Mouse (Mus musculus) megakaryocyte-erythroid progenitor cell, adult 5-6 weeks (primary cell): Measurements from ENCODE around the gene Dnal4. TPM values are rescaled to one million over a fixed set of nuclear protein-coding genes. Genes with fewer than 3 reads are reported as not detected.
"Not testable (repeated sequence)": the region's sequence is repeated elsewhere in the genome, so short reads cannot be mapped to it uniquely, and the experiment has no call there.

ENCODE experiments used
- ATAC-seq: replicated peaks from 2 replicates; pipeline ENCODE4 v1.8.0; 2016; ENCODE audit warnings: mild to moderate bottlenecking, inconsistent platforms; ENCODE audit not compliant: severe bottlenecking, poor library complexity, low FRiP score, low TSS enrichment
- total RNA-seq, 2 experiments: library from RNA; stranded (forward) in 1 of 2; stranded (reverse) in 1 of 2; fragments of 200-1000, 215-1000 nt in 1 of 2; fragments of >200 nt in 1 of 2; fragmentation: Nextera tagmentation in 1 of 2; gene quantifications; 2 replicates each; pipeline ENCODE4 v1.2.3; 2014 to 2017

Gene Dnal4
- 13.2 and 13.5 TPM in 2 replicates for total RNA-seq (2014; fragmentation: Nextera tagmentation)
- 7.6 and 10.0 TPM in 2 replicates for total RNA-seq (2017)

DNA sequence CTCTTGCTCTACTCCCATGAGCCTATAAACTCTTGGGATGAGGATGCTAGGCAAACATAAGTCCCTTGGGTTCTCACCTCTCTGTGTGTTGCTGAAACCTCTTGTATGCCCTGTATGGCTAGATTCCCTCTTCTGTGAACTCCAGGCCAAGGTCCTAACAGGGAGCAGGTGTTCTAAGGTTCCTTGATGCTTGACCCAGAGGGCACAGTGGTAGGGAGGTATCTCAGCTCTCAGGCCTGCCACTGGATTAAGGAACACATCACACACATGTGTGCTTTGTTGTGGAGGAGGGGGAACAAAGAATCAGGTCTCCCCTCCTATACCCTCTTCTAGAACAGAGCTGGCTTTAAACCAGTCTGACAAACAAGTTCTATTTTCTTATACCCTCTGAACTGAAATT, at the start of gene Dnal4:
Dnal4 (minus strand) TSS at position 101 of the 400 bp plus-strand sequence.
- no peak for ATAC-seq

DNA sequence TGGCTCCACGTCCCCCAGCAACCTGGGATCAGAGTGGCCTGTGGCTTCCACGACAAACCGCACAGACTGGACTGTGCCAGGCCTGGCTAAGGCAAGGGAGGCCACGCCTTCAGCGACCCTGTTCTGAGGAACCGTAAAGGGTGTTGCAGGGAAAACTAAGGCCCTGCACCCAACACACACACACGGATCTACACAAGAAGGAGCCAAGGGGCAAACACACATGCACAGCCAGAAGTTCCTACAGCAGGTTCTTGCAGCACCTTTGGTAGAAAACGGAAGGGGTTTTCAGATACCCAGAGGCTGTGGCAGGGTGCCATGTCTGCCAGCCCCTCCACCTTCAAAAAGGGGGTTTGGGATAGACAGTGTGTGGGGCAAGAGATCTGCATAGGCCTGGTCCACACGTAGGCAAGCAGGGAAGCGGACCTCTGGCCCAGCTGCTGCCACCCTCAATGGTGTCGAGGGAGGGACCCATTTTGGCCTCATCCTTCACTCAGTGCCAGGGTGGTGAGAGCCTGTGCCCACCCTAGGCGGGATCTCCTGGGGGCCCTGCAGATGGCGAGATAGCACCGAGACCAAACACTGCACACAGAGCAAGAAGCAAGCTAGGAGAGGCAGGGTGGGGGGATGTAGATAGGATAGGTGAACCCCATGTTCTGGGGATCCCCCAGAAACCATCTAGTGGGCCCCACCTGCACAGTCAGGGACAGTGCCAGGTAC, 49.6 kb upstream of the Dnal4 start:
- no peak for ATAC-seq

DNA sequence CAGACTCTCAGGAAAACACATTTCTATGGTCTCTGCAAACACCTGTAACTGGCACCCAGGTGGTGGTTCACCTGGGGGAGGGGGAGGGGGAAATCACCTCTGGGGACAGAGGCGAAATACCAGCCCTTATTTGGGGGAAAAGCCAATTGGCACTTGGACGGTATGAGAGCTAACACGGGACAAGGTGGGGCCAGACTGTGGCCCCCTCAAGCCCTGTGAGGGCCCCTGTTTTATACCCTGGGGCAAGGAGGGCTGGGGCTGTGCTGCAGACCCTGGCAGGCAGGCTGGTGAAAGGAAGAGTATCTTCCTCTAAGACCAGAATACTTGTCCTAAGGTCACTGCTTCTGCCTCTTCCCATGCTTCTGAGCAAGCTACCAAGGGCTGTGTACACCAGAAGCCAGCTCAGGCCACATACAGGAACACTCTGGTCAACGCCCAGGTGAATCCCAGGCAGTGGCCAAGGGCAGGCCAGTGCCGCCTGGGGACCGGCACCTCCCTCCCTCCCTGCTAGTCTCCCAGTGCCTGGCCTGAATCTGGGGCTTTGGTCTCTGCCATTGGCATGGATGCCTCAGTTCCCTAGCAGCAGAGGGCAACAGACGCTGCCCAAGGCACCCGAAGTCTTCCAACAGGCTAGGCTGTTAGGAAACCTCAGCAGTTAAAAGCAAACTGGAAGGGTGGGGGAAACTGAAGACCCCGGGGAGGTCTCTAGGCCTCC, 48.7 kb upstream of the Dnal4 start:
- ATAC-seq = no peak

DNA sequence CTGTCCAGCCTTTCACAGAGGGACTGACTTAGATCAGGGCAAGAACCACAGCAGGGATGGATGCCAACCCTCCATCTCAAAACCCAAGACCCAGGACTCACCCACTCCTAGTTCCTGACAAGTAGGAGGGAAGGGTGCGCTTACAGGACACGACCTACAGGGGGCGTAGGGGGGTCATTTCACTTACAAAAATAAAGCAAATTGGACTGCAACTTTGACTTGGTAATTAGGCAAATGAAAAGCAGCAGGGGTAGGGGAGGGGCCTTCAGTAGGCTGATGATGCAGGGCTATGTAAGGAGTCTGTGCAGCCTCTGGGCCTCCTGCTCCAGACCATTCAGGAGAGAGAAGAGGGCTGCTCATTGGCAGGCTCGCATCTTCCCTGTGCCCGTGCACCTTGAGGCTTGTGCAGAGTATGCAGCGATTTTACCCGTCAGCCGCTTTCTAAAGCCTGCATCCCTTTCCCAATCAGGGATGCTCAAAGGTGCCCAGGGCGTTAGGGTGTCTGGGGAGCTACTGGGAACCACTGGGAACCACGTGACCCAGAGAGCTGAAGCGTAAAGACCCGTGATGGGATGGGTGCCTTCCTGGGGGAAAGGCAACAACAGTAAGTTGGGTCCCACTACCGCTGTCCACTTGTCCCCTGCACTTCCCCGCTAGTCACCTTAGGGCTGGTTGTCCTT, 47.6 kb upstream of the Dnal4 start:
- ATAC-seq = no peak

DNA sequence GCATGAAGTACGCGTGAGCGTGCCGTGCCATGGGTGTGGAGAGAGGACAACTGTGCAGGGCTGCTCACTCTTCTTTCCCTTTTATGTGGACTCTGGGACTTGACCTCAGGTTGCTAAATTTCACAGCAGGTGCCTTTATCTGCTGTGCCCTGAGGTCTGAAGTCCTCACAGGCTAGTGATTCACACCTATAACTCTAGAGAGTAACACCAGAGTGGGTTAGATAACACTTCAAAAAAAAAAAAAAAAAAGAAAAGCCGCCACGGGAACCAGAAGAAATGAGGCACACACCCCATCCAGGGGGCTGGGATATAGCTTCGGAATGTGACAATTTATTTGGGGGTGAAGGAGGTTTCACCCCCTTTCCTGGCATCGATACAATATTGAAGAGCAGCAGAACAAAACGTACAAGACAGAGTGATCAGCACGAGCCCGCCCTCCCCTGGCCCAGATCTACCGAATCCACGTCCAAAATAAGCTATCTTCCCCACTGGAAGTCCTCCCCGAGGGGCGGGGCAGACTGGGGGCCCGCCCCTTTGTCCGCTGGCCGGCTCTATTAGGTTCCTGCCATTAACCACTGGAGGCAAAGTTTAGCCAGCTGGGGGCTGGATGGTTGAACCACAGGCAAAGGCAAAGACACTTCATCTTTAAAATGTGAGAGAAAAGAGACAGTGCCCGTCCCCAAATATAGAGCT, 46.1 kb upstream of the Dnal4 start:
- ATAC-seq = 0 out of 2 replicates have a peak, but pooled peaks have one; percentile 16

DNA sequence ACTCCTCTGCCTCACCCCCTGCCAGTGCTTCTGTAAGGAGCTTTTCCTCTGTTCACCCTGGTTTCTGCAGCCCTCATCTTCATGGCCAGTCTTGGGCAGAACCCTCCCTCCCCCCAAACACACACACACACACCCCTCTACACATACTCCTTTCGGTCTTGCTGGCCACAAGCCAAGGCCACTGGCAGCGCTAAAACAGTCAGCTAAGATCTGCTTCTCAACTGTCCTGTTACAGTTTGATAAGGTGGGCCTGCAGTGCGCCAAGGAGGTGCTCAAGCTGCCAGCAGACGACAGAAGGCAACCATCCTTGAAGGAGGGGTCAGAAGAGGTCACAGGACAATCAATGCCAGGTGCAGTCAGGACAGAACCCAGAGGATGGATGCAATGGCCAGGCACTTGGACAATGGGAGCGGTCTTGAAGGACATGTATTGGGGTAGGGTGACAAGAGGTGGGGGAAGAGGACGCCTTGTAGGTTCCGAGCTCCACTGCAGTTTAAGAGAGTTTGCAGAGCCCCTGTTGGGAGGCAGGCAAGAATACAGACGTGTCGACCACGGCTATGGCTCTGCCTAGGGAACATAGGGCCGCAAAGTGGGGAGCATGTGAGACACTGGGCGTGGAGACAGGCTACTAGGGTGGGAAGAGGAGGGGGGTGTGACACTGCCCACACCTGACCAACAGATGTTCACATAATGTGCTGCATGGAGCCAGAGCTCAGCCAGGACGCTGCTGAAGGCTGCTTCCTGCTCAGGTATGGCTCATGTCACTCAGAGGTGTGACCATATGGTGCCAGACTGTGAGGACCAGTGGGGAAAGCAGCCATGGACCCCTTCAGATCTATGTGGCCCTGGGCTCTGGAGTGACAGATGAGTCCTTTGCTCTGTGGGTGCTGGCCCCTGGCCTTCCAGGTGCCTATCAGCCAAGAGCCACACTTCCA, 44.9 kb upstream of the Dnal4 start:
- ATAC-seq = peak; percentile 79

DNA sequence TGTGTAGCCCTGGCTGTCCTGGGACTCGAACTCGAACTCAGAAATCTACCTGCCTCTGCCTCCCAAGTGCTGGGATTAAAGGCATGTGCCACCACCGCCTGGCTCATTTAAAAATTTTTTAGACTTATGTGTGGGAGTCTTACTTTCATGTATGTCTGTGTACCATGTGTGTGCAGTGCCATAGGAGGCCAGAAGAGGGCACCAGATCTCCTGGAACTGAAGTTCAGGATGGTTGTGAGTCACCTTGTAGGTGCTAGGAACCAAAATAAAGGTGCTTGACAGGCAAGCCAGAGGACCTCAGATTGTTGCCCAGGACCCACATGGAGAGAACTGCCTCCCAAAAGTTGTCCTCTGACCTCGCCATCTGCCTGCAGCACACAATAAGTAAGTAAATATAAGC, 40.7 kb upstream of the Dnal4 start:
- no peak for ATAC-seq

DNA sequence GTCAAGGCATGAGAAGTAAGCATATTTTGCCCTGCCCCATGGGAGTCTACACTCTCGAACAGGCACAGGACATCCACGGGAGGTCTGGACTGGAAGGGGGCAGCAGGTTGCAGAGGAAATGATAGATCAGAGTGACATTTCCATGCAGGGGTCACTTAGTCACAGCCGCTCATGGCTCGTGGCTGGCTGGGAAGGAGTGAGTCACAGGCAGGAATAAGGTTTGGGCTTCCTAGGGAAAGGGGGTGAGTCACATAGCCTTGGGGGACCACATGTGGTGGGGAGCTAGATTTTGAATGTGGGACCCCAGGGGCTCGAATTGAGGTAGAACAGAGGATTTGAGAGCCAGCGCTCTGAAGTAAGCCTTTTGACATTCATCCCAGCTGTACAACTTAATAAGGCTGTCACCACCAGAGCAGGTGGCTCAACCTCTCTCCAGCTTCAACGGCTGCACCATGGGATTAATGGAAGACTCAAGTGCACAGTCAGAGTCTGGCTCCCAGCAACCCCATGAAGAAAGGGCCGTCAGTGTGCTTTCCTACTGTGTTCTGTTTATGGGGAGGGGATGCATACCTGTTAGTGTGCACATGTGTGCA, 36.1 kb upstream of the Dnal4 start:
- ATAC-seq = no peak

DNA sequence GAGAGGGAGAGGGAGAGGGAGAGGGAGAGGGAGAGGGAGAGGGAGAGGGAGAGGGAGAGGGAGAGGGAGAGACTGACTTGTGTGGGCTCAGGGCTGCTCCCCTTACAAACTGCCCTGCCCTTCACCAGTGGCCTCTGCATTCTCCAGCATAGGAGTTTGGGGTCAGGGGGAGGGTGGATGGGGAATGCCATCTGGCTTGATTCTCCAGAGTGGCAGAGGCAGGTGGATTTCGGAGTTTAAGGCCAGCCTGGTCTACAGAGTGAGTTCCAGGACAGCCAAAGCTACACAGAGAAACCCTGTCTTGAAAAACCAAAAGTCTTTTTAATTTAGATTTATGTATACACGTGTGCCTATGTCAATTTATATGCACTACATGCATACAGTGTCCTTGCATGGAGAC, 35.2 kb upstream of the Dnal4 start:
- not testable (repeated sequence) for ATAC-seq

DNA sequence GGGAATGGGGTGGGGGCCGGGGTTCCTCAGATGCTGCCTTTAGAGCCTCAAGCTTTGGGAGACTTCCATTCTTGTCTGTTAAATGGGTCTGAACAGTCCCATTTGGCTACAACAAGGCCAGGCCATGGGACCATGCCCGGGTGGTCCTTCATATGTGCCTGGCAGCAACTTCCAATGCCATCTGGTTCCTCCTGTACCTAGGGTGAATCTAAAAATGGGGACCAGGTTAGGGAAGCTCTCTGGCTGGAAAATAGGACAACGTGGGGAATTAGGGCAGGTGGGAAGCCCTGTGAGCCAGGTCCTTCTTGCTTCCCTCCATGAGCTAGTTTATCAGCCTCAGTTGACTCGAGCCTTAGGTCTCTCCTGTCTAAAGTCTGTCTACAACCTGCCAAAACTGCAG, 33.3 kb upstream of the Dnal4 start:
- ATAC-seq = no peak

DNA sequence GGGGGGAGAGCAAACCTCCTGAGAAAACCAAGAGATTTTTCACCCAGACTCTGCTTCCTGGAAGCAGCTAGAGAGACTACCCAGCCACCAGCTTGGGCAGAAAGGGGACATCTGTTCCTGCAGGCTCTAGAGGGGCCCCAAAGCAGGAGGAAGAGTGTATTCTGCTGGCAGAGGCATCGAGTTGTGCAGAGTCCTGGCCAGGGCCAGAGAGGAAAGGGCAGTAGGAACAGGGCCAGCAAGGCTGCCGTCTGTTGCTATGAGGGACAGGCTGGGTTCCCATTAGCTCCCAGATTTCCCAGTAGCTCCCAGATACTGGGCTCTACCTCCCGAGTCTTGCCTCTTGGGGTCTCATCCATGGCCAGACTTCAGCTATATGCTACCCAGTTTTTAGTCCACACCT, 32.4 kb upstream of the Dnal4 start:
- no peak for ATAC-seq

DNA sequence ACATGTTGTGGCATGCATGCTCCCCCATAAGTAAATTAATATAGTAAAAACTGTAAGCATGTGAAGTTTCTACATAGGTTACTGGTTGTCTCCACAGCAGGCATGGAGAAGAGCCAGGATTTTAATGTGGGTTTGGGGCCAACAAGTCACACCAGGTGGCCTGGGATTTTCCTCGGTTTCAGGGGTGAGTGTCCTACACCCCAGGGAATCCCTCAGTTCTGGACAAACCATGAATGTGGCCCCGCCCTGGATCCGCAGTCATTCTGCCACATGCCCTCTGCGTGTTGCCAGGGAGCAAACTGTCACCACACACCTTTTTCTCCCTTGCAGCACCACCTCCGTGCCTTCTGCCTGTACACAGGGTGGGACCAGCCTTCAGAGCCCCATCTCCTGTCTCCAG, 31.0 kb upstream of the Dnal4 start:
- no peak for ATAC-seq

DNA sequence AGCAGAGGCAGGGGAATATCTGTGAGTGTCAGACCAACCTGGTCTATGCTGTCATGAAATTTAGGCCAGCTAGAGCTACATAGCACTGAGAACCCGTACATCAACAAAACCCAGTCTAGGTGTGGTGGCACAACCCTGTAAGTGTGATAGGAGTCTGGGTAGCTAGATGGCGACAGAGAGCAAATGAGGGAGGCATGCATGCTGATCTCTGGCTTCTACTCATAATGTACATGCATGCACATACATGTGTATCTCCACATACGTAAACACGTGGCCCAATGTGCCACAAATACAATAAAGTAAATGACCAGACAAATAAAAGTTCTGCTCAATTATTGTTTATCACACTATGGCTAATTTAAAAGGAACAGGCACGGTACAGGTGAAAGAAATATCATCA, 30.5 kb upstream of the Dnal4 start:
- ATAC-seq = peak; percentile 74; the same call in 1 of the 2 replicates

DNA sequence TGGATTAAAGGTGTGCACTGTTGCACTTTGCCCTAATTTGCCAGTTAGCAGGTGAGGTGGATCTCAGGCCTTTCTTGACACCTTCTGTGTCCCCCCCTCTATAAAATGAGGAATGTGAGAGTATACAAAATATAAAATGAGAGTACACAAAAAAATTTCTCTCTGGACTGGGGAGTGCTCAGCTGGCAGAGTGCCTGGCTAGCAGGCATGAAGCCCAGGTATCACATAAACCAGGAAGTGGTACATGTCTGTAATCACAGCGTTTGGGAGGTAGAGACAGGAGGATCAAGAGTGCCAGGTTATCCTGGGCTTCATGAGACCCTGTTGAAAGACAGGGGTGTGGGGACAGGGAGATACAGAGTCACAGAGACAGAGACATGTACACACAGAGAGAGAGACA, 29.4 kb upstream of the Dnal4 start:
- no peak for ATAC-seq

DNA sequence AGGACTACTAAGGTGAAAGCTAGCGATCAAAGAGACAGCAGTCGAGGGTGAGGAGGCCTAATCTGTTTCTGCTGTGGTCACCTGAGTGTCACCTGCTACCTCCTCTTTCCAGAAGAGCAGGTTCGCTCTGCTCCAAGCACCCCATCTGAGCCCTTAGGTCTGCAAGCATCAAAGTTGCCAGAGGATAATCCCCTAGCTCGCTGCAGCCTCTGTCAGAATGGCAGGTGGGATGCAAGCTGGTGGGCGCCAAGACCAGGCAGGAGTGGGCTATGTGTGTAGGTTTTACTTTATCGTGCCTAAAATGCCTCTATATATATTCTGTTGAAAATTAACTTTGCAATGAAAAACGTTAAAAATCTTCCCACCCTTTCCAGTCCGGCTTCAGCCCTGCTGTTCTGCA, 27.6 kb upstream of the Dnal4 start:
- no peak for ATAC-seq

DNA sequence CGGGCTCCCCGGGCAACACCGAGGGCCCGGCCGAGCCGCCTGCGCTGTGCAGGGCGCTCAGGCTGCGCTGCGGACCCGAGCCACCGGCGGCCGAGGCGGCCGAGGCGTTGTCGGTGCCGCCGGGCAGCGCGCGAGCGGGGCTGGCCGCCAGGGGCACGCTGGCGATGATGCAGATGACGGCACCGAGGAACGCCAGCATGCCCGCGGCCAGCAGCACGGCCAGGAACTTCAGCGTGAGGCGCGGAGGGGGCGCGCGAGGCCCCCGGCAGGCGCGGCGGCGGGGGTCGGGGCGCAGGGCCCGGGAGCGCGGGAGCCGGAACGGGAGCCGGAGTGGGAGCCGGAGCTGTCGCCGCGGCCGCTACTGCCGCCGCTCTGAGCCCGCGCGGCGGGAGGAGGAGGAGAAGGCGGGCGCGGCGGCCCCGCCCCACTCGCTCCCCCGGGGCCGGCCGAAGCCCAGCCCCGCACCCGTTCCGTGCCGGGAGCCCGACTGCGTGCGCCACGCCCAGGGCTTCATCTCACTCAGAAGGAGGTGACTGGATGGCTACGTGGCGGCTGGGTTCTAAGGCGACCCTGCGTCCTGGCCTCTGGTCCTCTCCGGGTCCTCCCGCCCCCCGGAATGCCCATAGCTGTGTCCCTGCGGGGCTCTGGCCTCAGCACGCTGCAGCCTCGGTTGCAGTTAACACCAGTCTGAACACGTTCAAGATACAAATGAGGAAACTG, 26.9 kb upstream of the Dnal4 start, which contains the start of gene Nptxr:
Nptxr (minus strand) TSS at position 415 of the 720 bp plus-strand sequence.
- ATAC-seq = no peak

DNA sequence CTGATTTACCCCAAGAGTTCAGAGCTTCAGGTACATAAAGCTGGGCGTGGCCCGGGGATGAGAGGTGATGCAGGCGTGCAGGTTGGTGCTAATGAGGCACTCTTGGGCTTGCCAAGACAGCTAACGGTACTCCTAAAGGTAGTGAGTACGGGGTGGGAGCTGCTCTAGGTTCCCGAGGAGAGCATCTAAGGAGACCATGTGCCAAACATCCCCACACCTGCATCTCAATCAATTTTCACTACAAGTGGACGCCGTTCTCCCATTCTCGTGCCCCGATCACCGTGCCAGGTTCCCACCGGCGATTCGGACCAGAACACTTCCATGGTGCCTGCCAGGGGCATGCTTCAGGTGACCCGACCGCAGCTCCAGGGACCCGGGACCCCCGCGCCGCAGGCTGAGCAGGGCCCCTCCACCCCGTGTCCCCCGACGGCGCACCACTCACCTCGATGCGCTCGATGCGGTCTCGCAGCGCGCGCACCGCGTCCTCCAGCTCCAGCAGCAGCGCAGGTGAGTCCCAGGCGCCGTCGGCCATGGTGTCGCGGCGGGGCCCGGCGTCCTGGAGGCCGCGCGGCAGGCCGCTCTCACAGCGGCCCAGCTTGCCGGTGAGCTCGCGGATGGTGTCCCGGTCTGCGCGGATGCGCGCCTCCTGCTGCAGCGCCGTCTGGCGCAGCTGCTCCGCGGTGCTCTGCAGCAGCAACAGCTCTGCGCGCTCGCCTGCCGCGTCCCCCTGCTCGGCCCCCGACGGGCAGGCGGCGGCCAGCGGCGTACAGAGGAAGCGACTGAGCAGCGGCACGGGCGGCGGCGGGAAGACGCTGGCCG, 26.1 kb upstream of the Dnal4 start:
- no peak for ATAC-seq
